Mouse (Mus musculus) splenic B cell, adult 2 months (primary cell): ENCODE results near the gene Apoo.
"Not testable (repeated sequence)": the region's sequence is repeated elsewhere in the genome, so short reads cannot be mapped to it uniquely, and the experiment has no call there.

ENCODE experiments used
- DNase-seq: peaks from one replicate; pipeline ENCODE4 v3.0.0-alpha.2; 2011; ENCODE audit warnings: low read depth, low spot score
- H3K27me3 ChIP-seq: 2 replicates; pipeline ENCODE4 v1.6.1; 2012; ENCODE audit warnings: mild to moderate bottlenecking, low read length, moderate library complexity, mixed read lengths; ENCODE audit not compliant: control insufficient read depth, poor library complexity, insufficient read depth, severe bottlenecking
- H3K36me3 ChIP-seq: 2 replicates; pipeline ENCODE4 v1.6.1; 2012; ENCODE audit warnings: mild to moderate bottlenecking, low read length, moderate library complexity, mixed read lengths; ENCODE audit not compliant: control insufficient read depth, poor library complexity, insufficient read depth, severe bottlenecking

Gene Apoo

GRCm38 (mm10) chrX:94366670-94367241 lies at the start of gene Apoo, which contains the start of gene Fam90a1b:
TSS of gene Apoo (plus strand) at chrX:94367117.
TSS of gene Fam90a1b (minus strand) at chrX:94366777.
- peak; percentile 97 for DNase-seq
- Histone ChIP-seq H3K36me3 (no peaks in the 10 kb centered on the region), H3K27me3 (no peaks in the 10 kb centered on the region)

- no peak for DNase-seq
- H3K27me3 ChIP-seq, result no peaks in the 10 kb centered on the region
- H3K36me3 ChIP-seq, result no peaks in the 10 kb centered on the region
These were observed 45.6 kb upstream of the Apoo start for GRCm38 (mm10) chrX:94321036-94321902.

GRCm38 (mm10) chrX:94343638-94344037 lies 23.3 kb upstream of the Apoo start:
- DNase-seq, H3K27me3 ChIP-seq, H3K36me3 ChIP-seq: not testable (repeated sequence)

GRCm38 (mm10) chrX:94365381-94365925 lies 1.5 kb upstream of the Apoo start:
- Histone ChIP-seq H3K27me3 (no peaks in the 10 kb centered on the region), H3K36me3 (no peaks in the 10 kb centered on the region)
- DNase-seq, result peak; percentile 20

GRCm38 (mm10) chrX:94366029-94366428 lies 888 bp upstream of the Apoo start:
- peak; percentile 27 for DNase-seq
- Histone ChIP-seq H3K27me3 (no peaks in the 10 kb centered on the region), H3K36me3 (no peaks in the 10 kb centered on the region)

GRCm38 (mm10) chrX:94367248-94367647 lies 331 bp downstream of the Apoo start:
- H3K36me3 ChIP-seq, result no peaks in the 10 kb centered on the region
- H3K27me3 ChIP-seq, result no peaks in the 10 kb centered on the region
- peak; percentile 38 for DNase-seq

GRCm38 (mm10) chrX:94378734-94379133 lies 11.8 kb downstream of the Apoo start:
- Histone ChIP-seq H3K27me3 (no peaks in the 10 kb centered on the region), H3K36me3 (no peaks in the 10 kb centered on the region)
- DNase-seq, result no peak

GRCm38 (mm10) chrX:94408975-94409374 lies 42.1 kb downstream of the Apoo start:
- H3K36me3 ChIP-seq, result no peaks in the 10 kb centered on the region
- no peak for DNase-seq
- H3K27me3 ChIP-seq, result no peaks in the 10 kb centered on the region

GRCm38 (mm10) chrX:94420210-94420609 lies 53.3 kb downstream of the Apoo start:
- H3K27me3 ChIP-seq, result no peaks in the 10 kb centered on the region
- no peaks in the 10 kb centered on the region for H3K36me3 ChIP-seq
- DNase-seq, result peak; percentile 3

- peak; percentile 23 for DNase-seq
- no peaks in the 10 kb centered on the region for H3K27me3 ChIP-seq
These were observed 64.8 kb downstream of the Apoo start for GRCm38 (mm10) chrX:94431548-94432375.

GRCm38 (mm10) chrX:94445427-94445826 lies 78.5 kb downstream of the Apoo start:
- H3K27me3 ChIP-seq, H3K36me3 ChIP-seq, DNase-seq: not testable (repeated sequence)

More at GRCm38 (mm10) chrX:94431548-94432375, 64.8 kb downstream of the Apoo start:
- no peaks in the 10 kb centered on the region for H3K36me3 ChIP-seq

- DNase-seq, H3K27me3 ChIP-seq, H3K36me3 ChIP-seq: not testable (repeated sequence)
These were observed 79.1 kb downstream of the Apoo start for GRCm38 (mm10) chrX:94446021-94446420.

GRCm38 (mm10) chrX:94450047-94450881 lies 83.3 kb downstream of the Apoo start:
- not testable (repeated sequence) for DNase-seq, H3K27me3 ChIP-seq, H3K36me3 ChIP-seq

- DNase-seq, result no peak
- no peaks in the 10 kb centered on the region for H3K27me3 ChIP-seq
- no peaks in the 10 kb centered on the region for H3K36me3 ChIP-seq
These were observed 92.4 kb downstream of the Apoo start for GRCm38 (mm10) chrX:94459346-94459745.
